Mouse (Mus musculus): ENCODE data around the gene Srpk1. TPM values are rescaled to one million over a fixed set of nuclear protein-coding genes. Genes with fewer than 3 reads are reported as not detected.

Srpk1 gene
- polyA plus RNA-seq, 1 experiment from 2014 or later = 21.7 TPM

GRCm38 (mm10) chr17:28644112-28644511 lies 21.6 kb upstream of the Srpk1 start:
- no peaks in the 10 kb centered on the region for H3K9me3 ChIP-seq (ENCODE audit: low read length)
- no peak for TF ChIP-seq EP300 (IDR thresholded peaks at IDR 0.05; ENCODE audit: low read depth)
- TF ChIP-seq CTCF (IDR thresholded peaks at IDR 0.05; ENCODE audit: low read depth) = no peak
- peaks cover 2% of the 10 kb centered on the region; the same call in 1 of the 2 replicates for H3K27me3 ChIP-seq (ENCODE audit: insufficient read depth, low read length)
- ATAC-seq = no peak
- no peaks in the 10 kb centered on the region for H3K4me1 ChIP-seq (ENCODE audit: insufficient read depth)
- H3K4me3 ChIP-seq (ENCODE audit: low read depth, low read length) = no peak overlapping the region
- no peak overlapping the region for H3K27ac ChIP-seq (ENCODE audit: low read depth)
- H3K4me2 ChIP-seq (ENCODE audit: low read depth, low read length) = no peak overlapping the region
- no peak for DNase-seq
- 27% methylated on average over 4 of the region's 4 CpGs for WGBS (ENCODE audit: insufficient replicate concordance)
- H3K9ac ChIP-seq (replicated peaks) = no peak overlapping the region
- no peaks in the 10 kb centered on the region for H3K36me3 ChIP-seq (replicated peaks; ENCODE audit: insufficient read depth, low read length)

GRCm38 (mm10) chr17:28643697-28644096 lies 21.2 kb upstream of the Srpk1 start:
- WGBS (ENCODE audit: insufficient replicate concordance) = 44% methylated on average over 3 of the region's 3 CpGs
- TF ChIP-seq EP300 (IDR thresholded peaks at IDR 0.05; ENCODE audit: low read depth) = no peak
- no peak for TF ChIP-seq CTCF (IDR thresholded peaks at IDR 0.05; ENCODE audit: low read depth)
- no peaks in the 10 kb centered on the region for H3K4me1 ChIP-seq (ENCODE audit: insufficient read depth)
- no peak for ATAC-seq
- no peaks in the 10 kb centered on the region for H3K36me3 ChIP-seq (replicated peaks; ENCODE audit: insufficient read depth, low read length)
- no peak overlapping the region for H3K27ac ChIP-seq (ENCODE audit: low read depth)
- no peaks in the 10 kb centered on the region for H3K9me3 ChIP-seq (ENCODE audit: low read length)
- no peak for DNase-seq
- H3K9ac ChIP-seq (replicated peaks) = no peak overlapping the region
- H3K4me3 ChIP-seq (ENCODE audit: low read depth, low read length) = no peak overlapping the region
- H3K27me3 ChIP-seq (ENCODE audit: insufficient read depth, low read length) = peaks cover 2% of the 10 kb centered on the region; the same call in 1 of the 2 replicates
- no peak overlapping the region for H3K4me2 ChIP-seq (ENCODE audit: low read depth, low read length)

- no peak for DNase-seq
- no peak overlapping the region for H3K27ac ChIP-seq (ENCODE audit: low read depth)
- no peaks in the 10 kb centered on the region for H3K9me3 ChIP-seq (ENCODE audit: low read length)
- H3K4me2 ChIP-seq (ENCODE audit: low read depth, low read length) = no peak overlapping the region
- TF ChIP-seq CTCF (IDR thresholded peaks at IDR 0.05; ENCODE audit: low read depth) (no peak), EP300 (IDR thresholded peaks at IDR 0.05; ENCODE audit: low read depth) (no peak)
- no peaks in the 10 kb centered on the region for H3K36me3 ChIP-seq (replicated peaks; ENCODE audit: insufficient read depth, low read length)
- H3K9ac ChIP-seq (replicated peaks) = no peak overlapping the region
- no peaks in the 10 kb centered on the region for H3K4me1 ChIP-seq (ENCODE audit: insufficient read depth)
- 40% methylated on average over 3 of the region's 3 CpGs for WGBS (ENCODE audit: insufficient replicate concordance)
- ATAC-seq = no peak
- H3K27me3 ChIP-seq (ENCODE audit: insufficient read depth, low read length) = peaks cover 2% of the 10 kb centered on the region; the same call in 1 of the 2 replicates
- H3K4me3 ChIP-seq (ENCODE audit: low read depth, low read length) = no peak overlapping the region
Measured at GRCm38 (mm10) chr17:28640113-28640512, 17.6 kb upstream of the Srpk1 start.

GRCm38 (mm10) chr17:28637711-28638690 lies 15.5 kb upstream of the Srpk1 start:
- Histone ChIP-seq H3K27me3 (ENCODE audit: insufficient read depth, low read length) (no peaks in the 10 kb centered on the region), H3K9ac (replicated peaks) (no peak overlapping the region), H3K36me3 (replicated peaks; ENCODE audit: insufficient read depth, low read length) (no peaks in the 10 kb centered on the region), H3K9me3 (ENCODE audit: low read length) (no peaks in the 10 kb centered on the region), H3K4me1 (ENCODE audit: insufficient read depth) (no peaks in the 10 kb centered on the region), H3K27ac (ENCODE audit: low read depth) (no peak overlapping the region), H3K4me3 (ENCODE audit: low read depth, low read length) (no peak overlapping the region), H3K4me2 (ENCODE audit: low read depth, low read length) (no peak overlapping the region)
- 62% methylated on average over 7 of the region's 7 CpGs for WGBS (ENCODE audit: insufficient replicate concordance)
- ATAC-seq (no peak), DNase-seq (no peak)
- TF ChIP-seq CTCF (IDR thresholded peaks at IDR 0.05; ENCODE audit: low read depth) (no peak), EP300 (IDR thresholded peaks at IDR 0.05; ENCODE audit: low read depth) (no peak)

GRCm38 (mm10) chr17:28635842-28636241 lies 13.3 kb upstream of the Srpk1 start:
- no peak overlapping the region for H3K4me2 ChIP-seq (ENCODE audit: low read depth, low read length)
- TF ChIP-seq CTCF (IDR thresholded peaks at IDR 0.05; ENCODE audit: low read depth) (no peak), EP300 (IDR thresholded peaks at IDR 0.05; ENCODE audit: low read depth) (peak; percentile 23; the same call in 1 of the 2 replicates)
- DNase-seq (no peak), ATAC-seq (no peak)
- H3K27ac ChIP-seq (ENCODE audit: low read depth) = no peak overlapping the region
- H3K27me3 ChIP-seq (ENCODE audit: insufficient read depth, low read length) = no peaks in the 10 kb centered on the region
- H3K9me3 ChIP-seq (ENCODE audit: low read length) = no peaks in the 10 kb centered on the region
- H3K36me3 ChIP-seq (replicated peaks; ENCODE audit: insufficient read depth, low read length) = no peaks in the 10 kb centered on the region
- H3K9ac ChIP-seq (replicated peaks) = no peak overlapping the region
- no peaks in the 10 kb centered on the region for H3K4me1 ChIP-seq (ENCODE audit: insufficient read depth)
- no peak overlapping the region for H3K4me3 ChIP-seq (ENCODE audit: low read depth, low read length)
- 50% methylated on average over 5 of the region's 5 CpGs for WGBS (ENCODE audit: insufficient replicate concordance)

- no peak for ATAC-seq
- no peaks in the 10 kb centered on the region for H3K36me3 ChIP-seq (replicated peaks; ENCODE audit: insufficient read depth, low read length)
- no peak overlapping the region for H3K27ac ChIP-seq (ENCODE audit: low read depth)
- H3K9me3 ChIP-seq (ENCODE audit: low read length) = no peaks in the 10 kb centered on the region
- H3K27me3 ChIP-seq (ENCODE audit: insufficient read depth, low read length) = no peaks in the 10 kb centered on the region
- H3K4me1 ChIP-seq (ENCODE audit: insufficient read depth) = no peaks in the 10 kb centered on the region
- no peak overlapping the region for H3K4me3 ChIP-seq (ENCODE audit: low read depth, low read length)
- DNase-seq = no peak
- no peak overlapping the region for H3K9ac ChIP-seq (replicated peaks)
- TF ChIP-seq CTCF (IDR thresholded peaks at IDR 0.05; ENCODE audit: low read depth) = peak; percentile 29
- no peak for TF ChIP-seq EP300 (IDR thresholded peaks at IDR 0.05; ENCODE audit: low read depth)
- H3K4me2 ChIP-seq (ENCODE audit: low read depth, low read length) = no peak overlapping the region
- 37% methylated on average over 3 of the region's 3 CpGs for WGBS (ENCODE audit: insufficient replicate concordance)
Measured at GRCm38 (mm10) chr17:28629125-28629524, 6.6 kb upstream of the Srpk1 start.
